Mouse (Mus musculus) hindlimb bud, embryonic 11.5 days (tissue): ENCODE results near the gene Tmem209.

Source experiments
- DNase-seq: peaks from one replicate; pipeline ENCODE4 v3.0.0-alpha.2; 2012; ENCODE audit warnings: low read depth, low spot score; ENCODE audit errors: extremely low spot score

The Tmem209 gene

GRCm38 (mm10) chr6:30538800-30539199, 29.2 kb upstream of the Tmem209 start:
- no peak for DNase-seq

- DNase-seq: no peak
Measured at GRCm38 (mm10) chr6:30538240-30538639, 28.7 kb upstream of the Tmem209 start.

GRCm38 (mm10) chr6:30535340-30535739, 25.8 kb upstream of the Tmem209 start:
- no peak for DNase-seq

DNA sequence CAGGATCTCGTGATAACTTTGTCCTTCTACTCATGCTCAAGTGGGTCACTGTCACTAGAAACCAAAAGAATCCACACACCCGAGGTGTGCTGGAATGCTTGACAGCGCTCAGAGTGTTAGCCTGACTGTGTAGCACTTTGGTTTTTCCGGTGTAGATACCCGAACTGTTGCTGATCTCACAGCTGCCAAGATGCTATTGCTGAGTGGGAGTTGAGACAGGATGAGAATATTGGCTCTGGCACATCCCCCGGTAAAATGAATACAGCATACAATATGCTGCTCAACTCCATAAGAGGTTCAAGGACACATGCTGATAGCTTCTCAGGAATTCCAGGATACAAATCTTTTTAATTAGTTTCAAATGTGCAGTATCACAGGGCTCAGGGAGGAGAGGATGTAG, 19.2 kb upstream of the Tmem209 start:
- no peak for DNase-seq

- no peak for DNase-seq
Measured at GRCm38 (mm10) chr6:30526586-30527515, 17.3 kb upstream of the Tmem209 start.

DNA sequence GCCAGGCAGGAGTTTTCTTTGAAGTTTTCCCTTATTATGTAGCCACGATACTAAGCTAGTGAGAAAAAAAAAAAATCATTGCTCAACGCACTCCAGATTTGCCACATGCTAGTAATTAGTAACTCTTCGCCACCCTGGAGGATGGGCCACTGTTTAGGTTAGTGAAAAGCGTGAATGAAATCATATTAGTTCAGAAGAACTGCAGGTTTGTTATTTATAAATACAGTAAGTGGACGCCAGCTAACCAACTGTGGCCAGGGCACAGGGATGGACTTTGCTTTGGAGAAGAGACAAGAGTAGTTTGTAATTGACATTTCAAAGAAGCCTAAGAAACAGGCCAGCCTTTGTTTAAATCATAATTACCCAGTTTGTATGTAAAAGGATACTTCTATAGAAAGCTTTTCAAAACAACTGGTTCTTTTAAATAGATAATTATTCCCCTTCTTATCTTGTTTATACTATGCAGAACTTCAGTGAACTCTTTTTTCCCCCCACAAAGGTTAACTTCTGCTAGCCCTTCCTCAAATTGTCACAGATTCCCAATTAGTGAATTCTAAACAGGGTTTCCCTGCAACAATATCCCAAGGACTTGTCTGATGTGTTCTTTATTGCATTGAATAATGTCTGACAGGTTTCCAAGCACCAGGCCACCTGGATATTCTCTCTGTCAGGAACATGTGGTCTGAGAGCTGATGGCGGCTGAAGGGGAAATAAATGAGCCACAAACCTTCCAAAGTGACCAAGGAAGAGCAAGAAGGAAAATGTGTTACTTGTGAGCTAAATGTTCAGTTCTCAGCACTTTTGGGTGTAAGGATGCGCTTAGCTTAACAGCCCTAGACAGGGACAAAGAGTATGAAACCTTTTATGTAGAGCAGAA, 16.1 kb upstream of the Tmem209 start:
- no peak for DNase-seq

DNA sequence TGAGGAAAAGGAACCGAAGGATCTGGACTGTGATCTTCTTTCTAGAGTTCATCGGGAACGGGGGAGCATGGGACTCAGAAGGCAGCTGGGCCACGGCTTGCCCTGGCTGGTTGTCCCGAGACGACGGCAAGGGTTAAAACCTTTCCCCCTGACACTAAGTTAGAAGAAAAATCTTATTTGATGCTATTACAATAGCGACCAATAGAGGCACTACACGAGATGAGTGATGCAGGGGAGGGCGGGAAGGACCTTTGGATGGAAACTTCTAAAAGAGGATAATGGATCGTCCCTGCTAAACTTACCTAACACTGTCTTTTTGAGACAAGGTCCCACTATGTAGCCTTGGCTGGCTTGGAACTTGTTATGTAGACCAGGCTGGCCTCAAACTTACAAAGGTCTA, 10.8 kb upstream of the Tmem209 start:
- DNase-seq: no peak

DNA sequence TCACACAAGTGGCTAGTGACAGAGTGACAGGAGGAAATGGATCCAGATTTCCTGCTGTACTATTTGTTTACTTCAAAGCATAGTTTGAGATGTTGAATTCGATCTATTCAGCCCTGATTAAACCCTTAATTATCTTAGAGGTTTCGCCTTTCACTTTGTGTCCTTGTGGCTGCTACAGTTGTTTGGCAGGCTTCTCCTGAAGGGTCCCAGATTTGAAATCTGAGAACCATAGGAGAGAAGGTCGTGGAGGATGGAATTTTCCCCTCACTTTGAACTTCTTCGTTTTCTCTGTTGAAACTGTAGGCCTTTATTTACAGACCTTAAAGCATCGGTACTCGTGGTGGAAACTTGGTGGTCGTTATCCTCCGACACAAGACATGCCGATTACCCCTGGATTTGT, 4.7 kb upstream of the Tmem209 start:
- DNase-seq: no peak

- DNase-seq: no peak
Measured at GRCm38 (mm10) chr6:30510291-30510690, 708 bp upstream of the Tmem209 start.

DNA sequence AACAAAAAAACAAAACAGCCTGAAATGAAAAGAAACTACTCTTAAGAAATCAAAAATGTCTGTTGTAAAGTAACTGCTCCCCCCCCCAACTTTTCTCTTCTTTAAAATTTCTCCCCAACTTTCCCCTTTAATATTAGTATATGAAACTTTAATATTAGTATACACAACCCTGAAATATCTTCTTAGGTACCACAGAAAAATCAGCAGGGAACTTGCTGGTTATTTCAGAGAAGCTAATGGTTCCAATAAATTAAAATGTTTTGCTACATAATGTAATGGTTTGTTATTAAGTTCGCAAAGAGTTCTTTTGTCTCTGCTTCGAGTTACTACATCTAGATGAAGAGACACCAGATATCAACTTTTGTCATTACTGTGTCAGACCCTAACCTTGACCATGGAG, 759 bp downstream of the Tmem209 start:
- DNase-seq: no peak

- DNase-seq: no peak
Measured at GRCm38 (mm10) chr6:30499049-30499448, 10.5 kb downstream of the Tmem209 start.

DNA sequence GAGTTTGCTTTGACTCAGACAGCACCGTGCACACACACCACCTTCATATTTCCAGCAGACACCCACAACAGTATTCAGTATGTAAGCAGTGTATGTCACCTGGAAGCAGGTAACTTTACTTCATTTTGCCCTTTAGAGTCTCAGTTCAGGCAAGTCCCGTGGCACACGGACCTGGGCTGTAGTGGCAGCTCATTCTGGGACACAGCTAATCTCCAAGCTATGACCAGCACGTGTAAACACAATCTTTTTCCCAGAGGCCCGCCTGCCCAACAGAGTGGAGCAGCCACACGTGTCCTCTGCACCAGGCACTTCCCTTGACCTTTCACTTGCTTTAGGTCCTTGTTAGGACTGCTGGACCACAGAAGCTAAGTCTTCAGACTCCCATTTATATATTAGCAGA, 23.1 kb downstream of the Tmem209 start:
- no peak for DNase-seq

DNA sequence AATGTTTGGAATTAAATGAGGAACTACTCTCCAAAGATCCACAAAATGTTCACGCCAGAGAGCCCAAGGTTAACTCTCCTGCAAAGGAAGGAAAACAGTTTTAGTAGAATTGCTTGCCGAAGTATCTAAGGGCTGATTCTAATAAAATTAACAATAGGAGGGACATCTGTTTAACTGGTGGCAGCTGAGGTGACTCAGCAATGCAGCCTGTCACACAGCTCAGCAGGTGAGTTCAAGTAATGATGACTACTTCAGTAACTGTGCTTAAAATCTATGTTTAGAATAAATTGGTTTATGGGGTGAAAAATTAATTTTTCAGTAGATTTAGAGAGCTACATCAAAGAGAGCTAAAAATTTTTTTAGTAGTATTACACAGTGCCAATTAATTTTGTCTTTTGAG, 26.7 kb downstream of the Tmem209 start:
- DNase-seq: no peak

- DNase-seq: no peak
Measured at GRCm38 (mm10) chr6:30479418-30479817, 30.2 kb downstream of the Tmem209 start.

GRCm38 (mm10) chr6:30477784-30478183, 31.8 kb downstream of the Tmem209 start:
- no peak for DNase-seq

GRCm38 (mm10) chr6:30477210-30477714, 32.3 kb downstream of the Tmem209 start:
- DNase-seq: no peak

- no peak for DNase-seq
Measured at GRCm38 (mm10) chr6:30476025-30476765, 33.4 kb downstream of the Tmem209 start.

GRCm38 (mm10) chr6:30471706-30472105, 37.9 kb downstream of the Tmem209 start:
- no peak for DNase-seq

GRCm38 (mm10) chr6:30469370-30469769, 40.2 kb downstream of the Tmem209 start:
- DNase-seq: no peak

GRCm38 (mm10) chr6:30468684-30469083, 40.9 kb downstream of the Tmem209 start:
- no peak for DNase-seq

DNA sequence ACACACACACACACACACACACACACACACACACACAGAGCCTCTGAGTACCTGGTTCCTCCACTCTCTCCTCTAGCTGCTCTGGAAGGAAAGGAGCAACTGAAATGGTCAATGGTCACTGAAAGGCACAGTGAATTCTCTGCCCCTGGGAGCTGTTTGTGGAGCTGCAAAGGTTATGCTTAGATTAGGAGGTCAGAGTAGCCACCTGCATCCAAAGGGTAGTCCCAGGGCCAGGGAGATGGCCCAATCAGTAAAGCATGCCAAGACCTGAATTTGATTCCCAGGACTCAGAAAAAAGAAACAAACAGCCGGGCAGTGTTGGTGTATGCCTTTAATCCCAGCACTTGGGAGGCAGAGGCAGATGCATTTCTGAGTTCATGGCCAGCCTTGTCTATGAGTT, 41.5 kb downstream of the Tmem209 start:
- no peak for DNase-seq
